Mouse (Mus musculus) limb, embryonic 14.5 days (tissue): ENCODE data around the gene Cst13. TPM values are rescaled to one million over a fixed set of nuclear protein-coding genes. Genes with fewer than 3 reads are reported as not detected.

Experiments used
- ATAC-seq: fragments of 200-750 bp; cut with Nextera tagmentation; 2 replicates; pipeline ENCODE4 v1.8.0; 2017; ENCODE audit warnings: low read depth, moderate number of reproducible peaks, moderate TSS enrichment; ENCODE audit not compliant: low FRiP score
- DNase-seq: peaks from one replicate; pipeline ENCODE4 v3.0.0-alpha.2; 2015; ENCODE audit warnings: low spot score
- H3K27ac ChIP-seq: fragments of 300-500 bp; sonication (generic); replicated peaks from 2 replicates; pipeline ENCODE4 v1.5.1; 2014; ENCODE audit warnings: low read depth, mild to moderate bottlenecking, low read length, moderate library complexity, mixed read lengths
- H3K27me3 ChIP-seq: fragments of 300-500 bp; sonication (generic); 2 replicates; pipeline ENCODE4 v1.6.1; 2014; ENCODE audit warnings: low read length, mixed read lengths; ENCODE audit not compliant: control insufficient read depth, insufficient read depth
- H3K36me3 ChIP-seq: fragments of 300-500 bp; sonication (generic); 2 replicates; pipeline ENCODE4 v1.6.1; 2014; ENCODE audit warnings: mild to moderate bottlenecking, low read length, moderate library complexity, mixed read lengths; ENCODE audit not compliant: control insufficient read depth, insufficient read depth
- H3K4me1 ChIP-seq: fragments of 300-500 bp; sonication (generic); 2 replicates; pipeline ENCODE4 v1.6.1; 2014; ENCODE audit warnings: antibody characterized with exemption, low read length, mixed read lengths; ENCODE audit not compliant: control insufficient read depth, insufficient read depth
- H3K4me2 ChIP-seq: fragments of 300-500 bp; sonication (generic); replicated peaks from 2 replicates; pipeline ENCODE4 v1.6.1; 2014; ENCODE audit warnings: low read depth, mild to moderate bottlenecking, low read length, moderate library complexity; ENCODE audit not compliant: severe bottlenecking
- H3K4me3 ChIP-seq: fragments of 300-500 bp; sonication (generic); replicated peaks from 2 replicates; pipeline ENCODE4 v1.5.1; 2014; ENCODE audit warnings: low read length
- H3K9ac ChIP-seq: fragments of 300-500 bp; sonication (generic); 2 replicates; pipeline ENCODE4 v1.6.1; 2014; ENCODE audit warnings: mild to moderate bottlenecking, low read depth, low read length, moderate library complexity; ENCODE audit not compliant: severe bottlenecking
- H3K9me3 ChIP-seq: fragments of 300-500 bp; sonication (generic); 2 replicates; pipeline ENCODE4 v1.6.1; 2016; ENCODE audit warnings: low read length; ENCODE audit not compliant: control insufficient read depth
- POLR2A ChIP-seq: fragments of 200-500 bp; IDR thresholded peaks from 2 replicates; pipeline ENCODE4 v1.8.0; 2012; ENCODE audit warnings: inconsistent platforms, mild to moderate bottlenecking, moderate library complexity, borderline replicate concordance; ENCODE audit not compliant: insufficient read depth, insufficient read length; ENCODE audit errors: extremely low read depth
- WGBS: fragments of 180-500 bp; shearing (Covaris S2); extraction: QIAGEN DNeasy Blood & Tissue Kit; methylation state at CpG from one replicate; pipeline ENCODE4 v1.1.7; 2014; 5-methylcytosine and 5-hydroxymethylcytosine counted together
- polyA plus RNA-seq, 2 experiments: library from polyadenylated mRNA; depleted of rRNA in 1 of 2; stranded (reverse) in 1 of 2; unstranded in 1 of 2; fragments of >200 nt; fragmentation: Nextera tagmentation in 1 of 2; extraction: Ambion mirVana in 1 of 2; gene quantifications; 2 replicates each; pipeline versions ENCODE4 v1.2.1 to v1.2.3; 2012 to 2014

The Cst13 gene
- polyA plus RNA-seq, 2 experiments, result not detected

GRCm38 (mm10) chr2:148851116-148851906 lies 31.4 kb downstream of the Cst13 start:
- peak; percentile 57 for ATAC-seq
- no peak overlapping the region for H3K9ac ChIP-seq
- 45% methylated on average over 8 of the region's 8 CpGs for WGBS
- no peak overlapping the region for H3K4me3 ChIP-seq
- no peak for TF ChIP-seq POLR2A
- DNase-seq, result peak; percentile 64
- no peaks in the 10 kb centered on the region for H3K4me1 ChIP-seq
- no peaks in the 10 kb centered on the region for H3K9me3 ChIP-seq
- no peak overlapping the region for H3K4me2 ChIP-seq
- H3K27me3 ChIP-seq, result no peaks in the 10 kb centered on the region
- no peak overlapping the region for H3K27ac ChIP-seq
- H3K36me3 ChIP-seq, result no peaks in the 10 kb centered on the region

GRCm38 (mm10) chr2:148856630-148857400 lies 36.9 kb downstream of the Cst13 start:
- WGBS, result 75% methylated on average over 8 of the region's 8 CpGs
- DNase-seq (no peak), ATAC-seq (no peak)
- Histone ChIP-seq H3K27ac (no peak overlapping the region), H3K9me3 (no peaks in the 10 kb centered on the region), H3K4me2 (no peak overlapping the region), H3K36me3 (no peaks in the 10 kb centered on the region), H3K4me3 (no peak overlapping the region), H3K4me1 (no peaks in the 10 kb centered on the region), H3K9ac (no peak overlapping the region), H3K27me3 (no peaks in the 10 kb centered on the region)
- TF ChIP-seq POLR2A, result no peak

GRCm38 (mm10) chr2:148857506-148857905 lies 37.6 kb downstream of the Cst13 start:
- Histone ChIP-seq H3K36me3 (no peaks in the 10 kb centered on the region), H3K4me2 (no peak overlapping the region), H3K9ac (no peak overlapping the region), H3K4me3 (no peak overlapping the region), H3K4me1 (no peaks in the 10 kb centered on the region), H3K27ac (no peak overlapping the region), H3K27me3 (no peaks in the 10 kb centered on the region), H3K9me3 (no peaks in the 10 kb centered on the region)
- ATAC-seq (no peak), DNase-seq (no peak)
- WGBS, result 59% methylated on average over 4 of the region's 4 CpGs
- no peak for TF ChIP-seq POLR2A

DNA sequence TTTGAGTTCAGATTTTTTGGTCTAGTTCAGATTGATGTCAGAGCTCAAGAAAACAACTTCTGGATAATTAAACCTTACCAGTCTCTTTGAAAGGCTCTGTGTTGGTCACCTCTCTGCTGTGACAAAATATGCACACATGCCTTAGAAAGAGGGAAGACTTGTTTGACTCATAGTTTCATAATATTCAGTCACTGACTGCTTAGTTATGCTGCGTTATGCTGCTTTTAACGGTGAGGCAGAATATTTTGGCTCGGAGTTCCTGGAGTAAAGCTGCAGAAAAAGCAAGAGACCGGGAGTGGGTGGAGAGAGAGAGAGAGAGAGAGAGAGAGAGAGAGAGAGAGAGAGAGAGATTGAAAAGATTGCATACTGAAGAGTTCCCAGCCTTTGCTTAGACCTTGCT lies 41.1 kb downstream of the Cst13 start:
- 73% methylated on average over 4 of the region's 4 CpGs for WGBS
- no peak for DNase-seq
- no peak for TF ChIP-seq POLR2A
- H3K9ac ChIP-seq, result no peak overlapping the region
- ATAC-seq, result no peak
- no peaks in the 10 kb centered on the region for H3K4me1 ChIP-seq
- H3K27me3 ChIP-seq, result no peaks in the 10 kb centered on the region
- no peaks in the 10 kb centered on the region for H3K36me3 ChIP-seq
- H3K4me2 ChIP-seq, result no peak overlapping the region
- H3K9me3 ChIP-seq, result no peaks in the 10 kb centered on the region
- H3K27ac ChIP-seq, result no peak overlapping the region
- H3K4me3 ChIP-seq, result no peak overlapping the region

- H3K27me3 ChIP-seq, result no peaks in the 10 kb centered on the region
- TF ChIP-seq POLR2A, result no peak
- H3K27ac ChIP-seq, result no peak overlapping the region
- ATAC-seq, result no peak
- no peak for DNase-seq
- no peaks in the 10 kb centered on the region for H3K9me3 ChIP-seq
- no peak overlapping the region for H3K9ac ChIP-seq
- no peak overlapping the region for H3K4me3 ChIP-seq
- H3K4me1 ChIP-seq, result no peaks in the 10 kb centered on the region
- H3K4me2 ChIP-seq, result no peak overlapping the region
- H3K36me3 ChIP-seq, result no peaks in the 10 kb centered on the region
Measured at GRCm38 (mm10) chr2:148861693-148862092, 41.8 kb downstream of the Cst13 start.
